Mouse (Mus musculus): Measurements from ENCODE around the gene Pax7. TPM values are rescaled to one million over a fixed set of nuclear protein-coding genes. Genes with fewer than 3 reads are reported as not detected.

The Pax7 gene
- polyA plus RNA-seq, 1 experiment from 2014 or later, result 0.39 TPM

DNA sequence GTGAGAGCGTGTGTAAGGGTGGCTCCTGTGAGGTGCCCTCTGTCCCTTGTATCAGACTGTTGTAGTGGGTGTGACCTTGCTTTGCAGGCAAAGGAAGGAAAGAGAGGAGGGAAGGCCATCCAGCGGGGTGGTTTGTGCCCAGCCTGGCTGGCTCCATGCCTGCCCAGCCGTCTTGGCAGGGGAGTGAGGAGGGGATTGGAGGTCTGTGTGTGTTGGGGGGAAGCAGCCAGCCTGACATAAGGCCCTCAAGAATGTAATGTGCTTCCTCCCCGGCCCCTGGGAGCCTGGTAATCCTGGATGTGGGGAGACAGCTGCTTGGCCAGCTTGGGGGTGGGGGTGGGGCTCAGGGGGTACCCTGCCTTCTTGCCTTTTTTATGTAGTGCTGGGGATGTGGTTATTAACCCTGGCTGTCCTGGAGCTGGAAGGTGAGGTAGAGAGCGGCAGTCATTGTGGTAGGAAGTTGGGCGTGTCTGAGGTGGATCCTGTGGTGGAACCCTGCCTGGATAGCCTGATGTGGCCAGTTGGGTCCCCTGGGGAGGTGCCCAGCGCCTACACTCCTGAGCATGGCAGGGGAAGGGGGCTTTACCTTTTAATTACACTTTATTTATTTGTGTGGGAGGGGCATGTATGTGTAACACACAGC, 143.6 kb downstream of the Pax7 start:
- Histone ChIP-seq H3K36me3 (no peaks in the 10 kb centered on the region), H3K4me2 (no peak overlapping the region), H3K27ac (replicated peaks) (no peak overlapping the region), H3K4me3 (no peak overlapping the region), H3K27me3 (peaks cover 5% of the 10 kb centered on the region; the same call in 1 of the 2 replicates), H3K4me1 (replicated peaks) (no peaks in the 10 kb centered on the region), H3K9ac (no peak overlapping the region), H3K9me3 (no peaks in the 10 kb centered on the region)
- 41% methylated on average over 7 of the region's 7 CpGs for WGBS
- no peak for ATAC-seq (ENCODE audit: low FRiP score, low read depth)

DNA sequence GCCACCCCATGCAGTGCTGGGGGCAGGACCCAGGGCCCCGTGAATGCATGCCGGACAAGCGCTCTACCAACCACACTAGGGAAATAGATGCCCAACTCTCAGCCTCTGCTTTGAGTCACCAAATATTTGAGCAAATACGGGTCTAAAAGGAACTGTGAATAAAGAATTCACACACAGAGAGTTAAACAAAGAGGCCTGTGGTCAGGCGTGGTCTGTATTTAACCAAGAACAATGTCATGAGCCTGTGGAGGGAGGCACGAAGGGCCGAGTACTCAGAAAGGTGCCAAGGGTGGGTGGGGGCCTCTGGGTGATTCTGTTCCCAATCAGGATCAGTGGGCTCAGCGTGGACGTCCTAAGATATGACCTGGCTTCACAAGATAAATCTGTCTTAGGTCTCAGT, 145.3 kb downstream of the Pax7 start:
- ATAC-seq (ENCODE audit: low FRiP score, low read depth), result no peak
- Histone ChIP-seq H3K36me3 (no peaks in the 10 kb centered on the region), H3K4me2 (no peak overlapping the region), H3K4me3 (no peak overlapping the region), H3K27ac (replicated peaks) (no peak overlapping the region), H3K9me3 (no peaks in the 10 kb centered on the region), H3K9ac (no peak overlapping the region), H3K4me1 (replicated peaks) (no peaks in the 10 kb centered on the region), H3K27me3 (no peaks in the 10 kb centered on the region)
- 53% methylated on average over 9 of the region's 9 CpGs for WGBS

Other genes starting within 250 kb of the Pax7 start
- gene Gm21969, start 230.3 kb downstream of the Pax7 start, polyA plus RNA-seq (2015; fragmentation: Nextera tagmentation; extraction: Ambion mirVana), result not detected in 2 replicates
- gene Aldh4a1, start 210.7 kb downstream of the Pax7 start, polyA plus RNA-seq (2015; fragmentation: Nextera tagmentation; extraction: Ambion mirVana), result 27.5 and 29.4 TPM in 2 replicates
- not detected in 2 replicates for gene Tas1r2, start 180.0 kb downstream of the Pax7 start, polyA plus RNA-seq (2015; fragmentation: Nextera tagmentation; extraction: Ambion mirVana)
- gene Klhdc7a, start 134.5 kb upstream of the Pax7 start, polyA plus RNA-seq (2015; fragmentation: Nextera tagmentation; extraction: Ambion mirVana), result 0.56 and 0.73 TPM in 2 replicates